Mouse (Mus musculus) intestine, embryonic 14.5 days (tissue): Measurements from ENCODE around the gene Det1. TPM values are rescaled to one million over a fixed set of nuclear protein-coding genes. Genes with fewer than 3 reads are reported as not detected.

Experiments used
- ATAC-seq: fragments of 200-750 bp; cut with Nextera tagmentation; replicated peaks from 2 replicates; pipeline ENCODE4 v1.8.0; 2017; ENCODE audit warnings: low read depth, moderate number of reproducible peaks, moderate TSS enrichment, moderate library complexity; ENCODE audit not compliant: low FRiP score, low TSS enrichment
- DNase-seq: peaks from one replicate; pipeline ENCODE4 v3.0.0-alpha.2; 2018; ENCODE audit warnings: low spot score
- H3K27ac ChIP-seq: fragments of 300-500 bp; sonication (generic); 2 replicates; pipeline ENCODE4 v1.5.1; 2014; ENCODE audit warnings: low read depth, mild to moderate bottlenecking, control low read depth
- H3K27me3 ChIP-seq: fragments of 300-500 bp; sonication (generic); replicated peaks from 2 replicates; pipeline ENCODE4 v1.6.1; 2014; ENCODE audit warnings: low read length, control low read depth; ENCODE audit not compliant: control insufficient read depth, insufficient read depth
- H3K36me3 ChIP-seq: fragments of 300-500 bp; sonication (generic); 2 replicates; pipeline ENCODE4 v1.6.1; 2014; ENCODE audit warnings: low read length, control low read depth; ENCODE audit not compliant: control insufficient read depth, insufficient read depth
- H3K4me1 ChIP-seq: fragments of 300-500 bp; sonication (generic); replicated peaks from 2 replicates; pipeline ENCODE4 v1.6.1; 2014; ENCODE audit warnings: low read length, control low read depth, mixed read lengths; ENCODE audit not compliant: control insufficient read depth, insufficient read depth
- H3K4me2 ChIP-seq: fragments of 300-500 bp; sonication (generic); 2 replicates; pipeline ENCODE4 v1.6.1; 2014; ENCODE audit warnings: low read length
- H3K4me3 ChIP-seq: fragments of 300-500 bp; sonication (generic); 2 replicates; pipeline ENCODE4 v1.5.1; 2014; ENCODE audit warnings: low read depth, low read length, control low read depth, mixed read lengths
- H3K9ac ChIP-seq: fragments of 300-500 bp; sonication (generic); 2 replicates; pipeline ENCODE4 v1.6.1; 2014; ENCODE audit warnings: mild to moderate bottlenecking, low read length
- H3K9me3 ChIP-seq: fragments of 300-500 bp; sonication (generic); 2 replicates; pipeline ENCODE4 v1.6.1; 2016; ENCODE audit warnings: low read length, control low read depth; ENCODE audit not compliant: control insufficient read depth
- WGBS: fragments of 180-500 bp; shearing (Covaris S2); extraction: QIAGEN DNeasy Blood & Tissue Kit; methylation state at CpG from one replicate; pipeline ENCODE4 v1.1.7; 2014; 5-methylcytosine and 5-hydroxymethylcytosine counted together
- microRNA-seq: library from miRNA; unstranded; fragments of <30 nt; microRNA quantifications from one replicate; pipeline ENCODE4, GENCODE M21; 2016
- polyA plus RNA-seq: library from polyadenylated mRNA; unstranded; fragments of >200 nt; fragmentation: Nextera tagmentation; extraction: Ambion mirVana; gene quantifications from 2 replicates; pipeline ENCODE4 v1.2.1, GENCODE M21; 2014

Det1 gene
- polyA plus RNA-seq, 1 experiment from 2014 or later = 16.7 TPM

DNA sequence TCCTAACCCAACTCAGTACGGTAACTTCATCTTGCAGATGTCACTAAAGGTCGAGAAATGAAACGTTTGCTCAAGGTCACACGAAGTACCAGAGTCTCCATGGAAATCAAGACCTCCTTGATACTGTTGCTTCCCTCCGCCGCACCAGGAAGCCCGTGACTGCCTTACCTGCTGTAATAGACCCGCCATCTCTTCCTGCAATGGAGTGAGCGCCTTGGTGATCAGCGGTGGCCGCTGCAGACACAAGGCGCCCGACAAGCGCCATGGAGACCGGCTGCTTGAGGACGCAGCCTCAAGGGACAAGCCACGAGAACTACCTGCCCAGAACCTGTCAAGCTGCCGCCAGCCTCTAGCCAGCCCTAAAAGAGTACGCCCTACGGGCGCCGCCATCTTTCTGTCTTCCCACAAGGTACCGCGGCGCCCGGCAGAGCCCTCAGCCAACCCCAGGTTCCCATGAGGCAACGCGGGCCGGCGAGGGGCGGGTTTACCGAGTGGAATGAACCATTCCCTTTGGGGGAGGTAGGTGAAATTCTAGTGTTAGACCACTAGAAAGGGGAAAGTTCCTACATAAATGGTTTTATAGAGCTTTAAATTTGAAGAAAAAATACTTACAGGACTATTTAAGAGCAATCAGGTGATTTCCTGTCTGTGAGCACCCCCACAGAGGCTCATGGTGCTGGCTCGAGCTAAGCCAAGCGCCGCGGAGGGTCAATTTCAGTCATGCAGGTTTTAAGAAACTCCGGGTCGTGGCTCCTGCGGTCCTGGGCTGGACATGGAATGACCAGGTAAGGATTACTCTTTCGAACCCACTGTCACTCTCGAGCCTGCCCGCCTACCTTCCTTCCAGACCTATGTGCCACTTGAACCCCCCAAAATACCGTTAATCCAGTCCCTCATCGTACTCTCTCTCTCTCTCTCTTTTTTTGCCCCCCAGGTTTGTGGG, 64.2 kb downstream of the Det1 start, which contains the start of the genes Mrps11 and Mrpl46:
Gene Mrps11, plus strand, starts transcription at position 481 of the 943 bp plus-strand sequence.
Gene Mrpl46, minus strand, starts transcription at position 893 of the 943 bp plus-strand sequence.
- peak within 1 kb of the TSS; percentile 94 for H3K4me2 ChIP-seq
- H3K9ac ChIP-seq = peak within 1 kb of the TSS; percentile 84
- H3K36me3 ChIP-seq = peaks cover 39% of the 10 kb centered on the region
- H3K4me1 ChIP-seq = peaks cover 14% of the 10 kb centered on the region
- under 1% methylated on average over 44 of the region's 44 CpGs for WGBS
- H3K4me3 ChIP-seq = peak within 1 kb of the TSS; percentile 99
- no peaks in the 10 kb centered on the region for H3K9me3 ChIP-seq
- DNase-seq = peak; percentile 91
- H3K27ac ChIP-seq = peak within 1 kb of the TSS; percentile 54
- no peaks in the 10 kb centered on the region for H3K27me3 ChIP-seq
- peak; percentile 97 for ATAC-seq

DNA sequence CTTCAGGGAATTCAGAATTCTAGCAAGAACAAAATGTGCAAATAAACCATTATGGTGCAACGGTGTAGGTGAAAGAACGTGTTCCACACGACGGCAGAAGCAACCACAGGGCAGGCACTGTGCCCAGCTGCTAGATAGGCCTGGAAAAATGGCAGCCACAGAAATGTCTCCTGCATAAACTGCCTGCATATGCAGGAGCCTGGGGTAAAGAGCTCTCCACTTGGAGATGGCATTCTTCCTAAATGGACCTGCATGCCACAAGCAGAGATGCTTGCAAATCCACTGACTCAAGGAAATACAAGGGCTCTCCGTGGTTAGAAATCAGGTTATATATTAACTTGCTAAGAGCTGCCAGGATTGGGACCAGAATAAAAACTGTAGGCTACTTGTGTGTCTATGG, 68.3 kb downstream of the Det1 start:
- H3K9me3 ChIP-seq = no peaks in the 10 kb centered on the region
- no peak for DNase-seq
- ATAC-seq = no peak
- 88% methylated on average over 5 of the region's 5 CpGs for WGBS
- H3K27ac ChIP-seq = no peak overlapping the region
- H3K9ac ChIP-seq = no peak overlapping the region
- H3K4me2 ChIP-seq = no peak overlapping the region
- H3K4me3 ChIP-seq = no peak overlapping the region
- peaks cover 11% of the 10 kb centered on the region for H3K4me1 ChIP-seq
- no peaks in the 10 kb centered on the region for H3K27me3 ChIP-seq
- H3K36me3 ChIP-seq = peaks cover 70% of the 10 kb centered on the region

Small RNAs within 50 kb of the gene (microRNA-seq; reads per million reads assigned to microRNA genes)
- 14.4 reads per million, percentile 43 among the genes with 10 or more reads in this experiment for gene Mir7-2

Other genes starting within 250 kb of the Det1 start
- gene Ntrk3, start 109.3 kb downstream of the Det1 start, polyA plus RNA-seq = 3.6 and 4.5 TPM in 2 replicates
- gene Mrps11, start 64.1 kb downstream of the Det1 start, polyA plus RNA-seq = 71.7 and 73.6 TPM in 2 replicates
- gene Mrpl46, start 63.7 kb downstream of the Det1 start, polyA plus RNA-seq = 82.0 and 85.4 TPM in 2 replicates
- gene Aen, start 48.6 kb upstream of the Det1 start, polyA plus RNA-seq = 34.2 and 37.4 TPM in 2 replicates
- 1.4 and 3.2 TPM in 2 replicates for gene Isg20, start 66.2 kb upstream of the Det1 start, polyA plus RNA-seq
- 0.07 and 1.1 TPM in 2 replicates for gene Acan, start 206.2 kb upstream of the Det1 start, polyA plus RNA-seq